Mouse (Mus musculus): ENCODE measurements around the gene Cmtm3. TPM values are rescaled to one million over a fixed set of nuclear protein-coding genes. Genes with fewer than 3 reads are reported as not detected.

The Cmtm3 gene
- total and polyA plus RNA-seq, 2 experiments = 6.3 to 24.6 TPM

DNA sequence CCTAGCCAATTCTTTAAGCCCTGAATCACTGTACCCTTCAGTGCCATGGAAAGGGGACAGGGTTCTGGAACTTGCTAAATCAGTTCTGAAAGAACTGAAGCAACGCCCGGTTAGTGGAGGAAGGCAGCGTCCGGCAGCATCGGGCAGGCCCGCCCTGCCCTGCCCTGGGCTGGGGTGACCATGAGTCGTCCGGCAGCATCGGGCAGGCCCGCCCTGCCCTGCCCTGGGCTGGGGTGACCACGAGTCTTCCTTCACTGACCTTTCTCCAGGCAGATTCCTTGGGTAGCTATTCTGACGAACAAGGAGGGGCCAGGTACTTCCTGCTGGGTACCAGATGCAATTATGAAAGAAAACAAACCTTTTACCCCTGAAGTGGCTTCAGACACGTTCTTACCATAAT is 10.8 kb downstream of the Cmtm3 start:
- no peaks in the 10 kb centered on the region; the same call in 1 of the 2 replicates for H3K36me3 ChIP-seq (ENCODE audit: control insufficient read depth, insufficient read depth, low read length)
- DNase-seq (ENCODE audit: extremely low read depth, low read depth, low spot score) = no peak
- TF ChIP-seq POLR2A (IDR thresholded peaks at IDR 0.05; ENCODE audit: extremely low read depth, insufficient read depth, low read length) = no peak
- no peak for TF ChIP-seq CTCF (IDR thresholded peaks at IDR 0.05; ENCODE audit: low read depth, low read length)

DNA sequence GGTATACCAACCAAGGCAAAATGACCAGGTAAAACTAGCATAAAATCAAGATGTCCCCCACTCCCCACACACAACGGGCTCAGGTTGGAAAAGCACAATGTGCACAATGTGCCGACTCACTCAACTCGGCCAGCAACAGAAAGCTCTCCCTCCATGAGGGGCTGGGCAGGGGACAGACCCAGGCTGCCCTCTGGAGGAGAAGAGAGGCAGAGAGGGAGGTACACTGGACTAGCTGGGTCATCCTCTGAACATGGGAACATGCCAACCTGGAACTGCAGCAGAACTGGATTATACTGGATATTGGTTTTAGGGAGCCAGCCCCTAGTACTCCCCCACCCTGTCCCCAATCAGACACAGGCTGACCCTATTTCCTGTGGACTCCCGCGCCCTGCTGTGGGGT is 14.0 kb downstream of the Cmtm3 start:
- peak; percentile 25 for TF ChIP-seq CTCF (IDR thresholded peaks at IDR 0.05; ENCODE audit: low read depth, low read length)
- TF ChIP-seq POLR2A (IDR thresholded peaks at IDR 0.05; ENCODE audit: extremely low read depth, insufficient read depth, low read length) = no peak
- Histone ChIP-seq H3K9ac (ENCODE audit: low read depth, low read length) (no peak overlapping the region), H3K27ac (replicated peaks; ENCODE audit: insufficient read depth, low read depth, low read length) (no peak overlapping the region), H3K79me2 (ENCODE audit: control insufficient read depth, insufficient read depth, low read length) (no peaks in the 10 kb centered on the region), H3K4me3 (ENCODE audit: insufficient read depth, low read depth, low read length) (no peak overlapping the region), H3K27me3 (ENCODE audit: control insufficient read depth, insufficient read depth, low read length) (no peaks in the 10 kb centered on the region), H3K4me1 (ENCODE audit: control insufficient read depth, insufficient read depth, low read length) (no peaks in the 10 kb centered on the region), H3K36me3 (ENCODE audit: control insufficient read depth, insufficient read depth, low read length) (no peaks in the 10 kb centered on the region; the same call in 1 of the 2 replicates)
- 63% methylated on average over 5 of the region's 5 CpGs for WGBS
- no peak for DNase-seq (ENCODE audit: extremely low read depth, low read depth, low spot score)

More for the DNA sequence above, 10.8 kb downstream of the Cmtm3 start:
- no peaks in the 10 kb centered on the region for H3K79me2 ChIP-seq (ENCODE audit: control insufficient read depth, insufficient read depth, low read length)
- WGBS = 76% methylated on average over 13 of the region's 13 CpGs
- no peak overlapping the region for H3K9ac ChIP-seq (ENCODE audit: low read depth, low read length)
- no peaks in the 10 kb centered on the region for H3K4me1 ChIP-seq (ENCODE audit: control insufficient read depth, insufficient read depth, low read length)
- no peak overlapping the region for H3K27ac ChIP-seq (replicated peaks; ENCODE audit: insufficient read depth, low read depth, low read length)
- H3K27me3 ChIP-seq (ENCODE audit: control insufficient read depth, insufficient read depth, low read length) = no peaks in the 10 kb centered on the region
- H3K4me3 ChIP-seq (ENCODE audit: insufficient read depth, low read depth, low read length) = no peak overlapping the region

DNA sequence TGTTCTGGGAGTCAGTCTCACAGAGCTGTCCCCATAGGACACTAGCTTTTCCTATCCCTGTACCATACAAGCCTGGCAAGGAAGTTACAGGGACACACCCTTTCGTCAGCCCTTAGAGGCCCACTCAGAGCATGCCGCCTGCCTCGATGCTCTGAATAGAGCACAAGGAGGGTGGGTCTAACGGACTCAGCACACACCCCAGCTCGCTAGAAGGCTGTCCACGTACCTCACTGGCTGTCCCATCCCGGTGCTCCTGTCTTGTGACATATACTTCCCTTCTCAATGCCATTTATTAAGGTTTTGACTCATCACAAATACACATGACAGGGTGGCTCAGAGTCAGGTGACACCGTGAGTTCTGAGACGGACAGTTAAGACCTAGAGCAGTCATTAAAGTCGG is 15.3 kb downstream of the Cmtm3 start:
- peaks cover under 1% of the 10 kb centered on the region; the same call in 1 of the 2 replicates for H3K79me2 ChIP-seq (ENCODE audit: control insufficient read depth, insufficient read depth, low read length)
- no peak overlapping the region for H3K9ac ChIP-seq (ENCODE audit: low read depth, low read length)
- DNase-seq (ENCODE audit: extremely low read depth, low read depth, low spot score) = no peak
- H3K27me3 ChIP-seq (ENCODE audit: control insufficient read depth, insufficient read depth, low read length) = no peaks in the 10 kb centered on the region
- no peaks in the 10 kb centered on the region; the same call in 1 of the 2 replicates for H3K36me3 ChIP-seq (ENCODE audit: control insufficient read depth, insufficient read depth, low read length)
- TF ChIP-seq CTCF (IDR thresholded peaks at IDR 0.05; ENCODE audit: low read depth, low read length) = no peak
- no peak for TF ChIP-seq POLR2A (IDR thresholded peaks at IDR 0.05; ENCODE audit: extremely low read depth, insufficient read depth, low read length)
- WGBS = 92% methylated on average over 10 of the region's 10 CpGs
- H3K27ac ChIP-seq (replicated peaks; ENCODE audit: insufficient read depth, low read depth, low read length) = no peak overlapping the region
- H3K4me1 ChIP-seq (ENCODE audit: control insufficient read depth, insufficient read depth, low read length) = peaks cover under 1% of the 10 kb centered on the region; the same call in 1 of the 2 replicates
- H3K4me3 ChIP-seq (ENCODE audit: insufficient read depth, low read depth, low read length) = no peak overlapping the region

DNA sequence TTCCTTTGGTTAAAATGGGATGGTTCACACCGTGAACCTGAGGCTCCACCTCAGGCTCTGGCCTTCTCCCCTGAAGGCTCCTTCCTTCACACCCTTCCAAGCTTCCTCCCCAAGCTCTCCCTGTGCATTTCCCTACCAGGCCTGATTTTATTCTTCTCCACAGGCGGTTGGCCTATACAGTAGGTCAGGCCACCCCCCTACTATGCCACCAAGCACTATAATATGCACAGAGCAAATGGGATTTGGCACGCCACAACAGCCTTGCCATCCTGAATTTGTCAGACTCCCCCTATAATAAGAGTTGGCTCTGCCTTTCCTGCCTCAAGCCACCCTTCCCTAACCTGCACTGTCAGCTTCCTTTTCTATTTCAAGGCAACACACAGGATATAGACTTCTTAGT is 19.4 kb downstream of the Cmtm3 start:
- no peak overlapping the region for H3K27ac ChIP-seq (replicated peaks; ENCODE audit: insufficient read depth, low read depth, low read length)
- H3K27me3 ChIP-seq (ENCODE audit: control insufficient read depth, insufficient read depth, low read length) = no peaks in the 10 kb centered on the region
- H3K36me3 ChIP-seq (ENCODE audit: control insufficient read depth, insufficient read depth, low read length) = no peaks in the 10 kb centered on the region; the same call in 1 of the 2 replicates
- H3K4me1 ChIP-seq (ENCODE audit: control insufficient read depth, insufficient read depth, low read length) = peaks cover 9% of the 10 kb centered on the region
- no peak for DNase-seq (ENCODE audit: extremely low read depth, low read depth, low spot score)
- no peak overlapping the region for H3K4me3 ChIP-seq (ENCODE audit: insufficient read depth, low read depth, low read length)
- peaks cover 13% of the 10 kb centered on the region for H3K79me2 ChIP-seq (ENCODE audit: control insufficient read depth, insufficient read depth, low read length)
- 87% methylated on average over 3 of the region's 3 CpGs for WGBS
- no peak overlapping the region for H3K9ac ChIP-seq (ENCODE audit: low read depth, low read length)
- TF ChIP-seq POLR2A (IDR thresholded peaks at IDR 0.05; ENCODE audit: extremely low read depth, insufficient read depth, low read length) (no peak), CTCF (IDR thresholded peaks at IDR 0.05; ENCODE audit: low read depth, low read length) (no peak)

DNA sequence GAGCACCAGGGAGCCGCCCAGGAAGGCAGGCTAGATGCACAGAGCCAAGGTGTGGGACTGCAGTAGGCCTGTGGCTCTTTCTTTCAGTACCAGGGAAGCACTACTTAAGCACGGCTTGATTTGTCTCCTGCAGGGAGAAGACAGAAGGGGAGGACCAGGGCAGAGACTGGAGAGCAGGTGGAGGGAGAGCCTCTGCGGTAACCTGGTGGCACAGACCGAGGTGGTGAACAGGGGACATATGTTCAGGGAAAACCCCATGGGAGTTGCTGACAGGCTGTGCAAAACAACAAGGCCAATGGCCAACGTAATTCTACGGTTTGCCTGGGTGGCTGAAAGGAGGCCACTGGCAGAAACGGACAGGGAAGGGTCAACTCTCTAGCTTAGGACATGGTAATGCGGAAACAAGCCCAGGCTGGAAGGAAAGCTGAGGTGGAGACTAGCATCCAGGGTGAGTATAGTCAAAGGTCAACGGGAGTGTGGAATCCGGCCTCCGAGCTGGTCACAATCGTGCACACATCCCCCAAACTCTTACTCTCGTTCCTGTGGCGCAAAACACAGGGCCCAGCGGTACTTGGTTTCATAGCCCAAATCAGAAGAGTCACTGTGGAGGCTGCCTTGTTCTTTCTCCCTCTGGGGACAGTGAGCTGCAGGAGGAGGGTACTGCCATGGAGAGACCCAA is 20.7 kb downstream of the Cmtm3 start:
- WGBS = 46% methylated on average over 15 of the region's 15 CpGs
- H3K27ac ChIP-seq (replicated peaks; ENCODE audit: insufficient read depth, low read depth, low read length) = no peak overlapping the region
- TF ChIP-seq POLR2A (IDR thresholded peaks at IDR 0.05; ENCODE audit: extremely low read depth, insufficient read depth, low read length) (no peak), CTCF (IDR thresholded peaks at IDR 0.05; ENCODE audit: low read depth, low read length) (no peak)
- H3K36me3 ChIP-seq (ENCODE audit: control insufficient read depth, insufficient read depth, low read length) = no peaks in the 10 kb centered on the region
- no peak overlapping the region for H3K4me3 ChIP-seq (ENCODE audit: insufficient read depth, low read depth, low read length)
- H3K79me2 ChIP-seq (ENCODE audit: control insufficient read depth, insufficient read depth, low read length) = peaks cover 16% of the 10 kb centered on the region
- no peak overlapping the region for H3K9ac ChIP-seq (ENCODE audit: low read depth, low read length)
- peaks cover 10% of the 10 kb centered on the region for H3K4me1 ChIP-seq (ENCODE audit: control insufficient read depth, insufficient read depth, low read length)
- no peaks in the 10 kb centered on the region for H3K27me3 ChIP-seq (ENCODE audit: control insufficient read depth, insufficient read depth, low read length)
- DNase-seq (ENCODE audit: extremely low read depth, low read depth, low spot score) = peak; percentile 51

DNA sequence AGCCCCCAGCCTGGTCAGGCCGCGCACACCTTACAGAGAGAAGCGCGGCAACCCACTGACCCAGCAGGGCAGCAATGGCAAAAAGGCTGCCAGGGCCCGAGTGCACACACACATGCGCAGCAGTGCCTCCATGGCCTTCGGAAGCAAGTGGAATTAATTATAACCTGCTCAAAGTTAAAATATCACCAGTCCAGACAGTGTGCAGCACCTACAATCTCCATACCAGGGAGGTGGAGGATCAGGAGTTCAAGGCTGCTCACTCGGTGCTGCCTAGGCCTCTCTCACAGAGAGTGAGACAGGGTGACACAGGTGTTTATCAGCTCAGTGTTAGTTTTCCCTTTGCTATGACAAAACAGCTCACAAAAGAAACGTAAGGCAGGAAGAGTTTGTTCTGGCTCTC is 26.5 kb downstream of the Cmtm3 start:
- no peaks in the 10 kb centered on the region for H3K36me3 ChIP-seq (ENCODE audit: control insufficient read depth, insufficient read depth, low read length)
- WGBS = 80% methylated on average over 9 of the region's 9 CpGs
- DNase-seq (ENCODE audit: extremely low read depth, low read depth, low spot score) = no peak
- H3K27ac ChIP-seq (replicated peaks; ENCODE audit: insufficient read depth, low read depth, low read length) = no peak overlapping the region
- no peaks in the 10 kb centered on the region for H3K27me3 ChIP-seq (ENCODE audit: control insufficient read depth, insufficient read depth, low read length)
- H3K4me3 ChIP-seq (ENCODE audit: insufficient read depth, low read depth, low read length) = no peak overlapping the region
- no peak overlapping the region for H3K9ac ChIP-seq (ENCODE audit: low read depth, low read length)
- H3K79me2 ChIP-seq (ENCODE audit: control insufficient read depth, insufficient read depth, low read length) = peaks cover 43% of the 10 kb centered on the region
- TF ChIP-seq POLR2A (IDR thresholded peaks at IDR 0.05; ENCODE audit: extremely low read depth, insufficient read depth, low read length) (no peak), CTCF (IDR thresholded peaks at IDR 0.05; ENCODE audit: low read depth, low read length) (no peak)
- H3K4me1 ChIP-seq (ENCODE audit: control insufficient read depth, insufficient read depth, low read length) = peaks cover 4% of the 10 kb centered on the region
